Mouse (Mus musculus) bone marrow, adult 2 months (tissue): ENCODE results near the gene Togaram2.

Experiments
- CTCF ChIP-seq: fragments of 200-500 bp; IDR thresholded peaks from 2 replicates; pipeline ENCODE4 v1.5.1; 2011; ENCODE audit warnings: low read length, control low read depth; ENCODE audit not compliant: control insufficient read depth, insufficient read depth
- POLR2A ChIP-seq: fragments of 200-500 bp; IDR thresholded peaks from 2 replicates; pipeline ENCODE4 v1.6.1; 2011; ENCODE audit warnings: low read depth, mild to moderate bottlenecking, control low read depth, low read length, borderline replicate concordance; ENCODE audit not compliant: control insufficient read depth

DNA sequence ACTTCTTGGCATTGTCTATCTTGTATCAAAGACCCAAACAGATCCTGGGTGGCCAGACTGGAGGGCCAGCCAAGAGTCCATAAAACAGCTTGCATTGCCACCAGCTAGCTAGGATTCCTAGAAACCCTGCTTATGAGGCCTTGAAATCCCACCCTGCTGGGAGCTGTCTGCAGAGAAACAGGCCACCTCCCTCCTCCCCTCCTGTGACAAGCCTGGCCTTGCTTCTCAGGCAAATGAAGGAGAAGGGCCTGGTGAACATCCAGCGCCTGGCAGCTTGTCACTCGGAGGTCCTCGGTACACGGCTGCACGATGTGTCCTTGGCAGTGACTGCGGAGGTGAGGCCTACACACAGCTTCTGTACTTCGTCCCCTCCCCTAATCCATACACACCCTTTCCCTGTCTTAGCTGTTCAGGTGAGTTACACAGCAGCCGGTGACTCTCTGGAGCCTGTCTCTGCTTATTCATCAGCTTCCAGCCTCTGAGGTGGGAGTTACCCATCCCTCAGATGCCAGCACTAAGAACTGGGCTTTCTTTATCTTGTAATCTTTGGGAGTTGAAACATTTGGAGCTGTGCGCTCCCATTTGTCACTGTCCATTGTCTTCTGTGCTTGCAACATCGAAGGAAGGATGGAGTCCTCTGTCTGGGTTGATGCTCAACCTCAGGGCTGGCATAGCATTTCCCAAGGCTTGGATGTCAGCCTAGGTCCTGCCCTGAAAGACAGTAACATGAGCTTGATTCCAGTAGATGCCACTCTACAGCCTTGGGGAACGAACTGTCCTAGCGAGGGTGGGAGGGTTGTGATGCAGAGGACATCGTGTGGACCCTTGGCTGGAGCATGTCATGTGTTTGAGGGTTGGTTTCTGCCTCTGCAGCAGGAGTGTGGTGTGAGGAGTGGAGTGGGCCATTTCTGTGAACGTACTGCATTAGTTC, 32.8 kb downstream of the Togaram2 start:
- TF ChIP-seq POLR2A (no peak), CTCF (no peak)
